Mouse (Mus musculus): ENCODE measurements around the gene Tjap1.

Gene Tjap1

GRCm38 (mm10) chr17:46252571-46253451 lies 30.0 kb downstream of the Tjap1 start:
- no peak for DNase-seq (ENCODE audit: low spot score)

- no peak for DNase-seq (ENCODE audit: low spot score)
Observed at GRCm38 (mm10) chr17:46251174-46251573, 31.7 kb downstream of the Tjap1 start.

- no peak for DNase-seq (ENCODE audit: low spot score)
Observed at GRCm38 (mm10) chr17:46248189-46248522, 34.7 kb downstream of the Tjap1 start.

GRCm38 (mm10) chr17:46247512-46248188 lies 35.2 kb downstream of the Tjap1 start, which contains the start of the genes Polr1c and Yipf3:
Gene Polr1c, minus strand, starts transcription at chr17:46248054.
Gene Yipf3, plus strand, starts transcription at chr17:46248080.
- DNase-seq (ENCODE audit: low spot score) = peak; percentile 92

GRCm38 (mm10) chr17:46244579-46244978 lies 38.2 kb downstream of the Tjap1 start:
- DNase-seq (ENCODE audit: low spot score) = peak; percentile 42

- DNase-seq (ENCODE audit: low spot score) = no peak
Observed at GRCm38 (mm10) chr17:46243624-46244023, 39.2 kb downstream of the Tjap1 start.

- DNase-seq (ENCODE audit: low spot score) = no peak
Observed at GRCm38 (mm10) chr17:46242993-46243392, 39.8 kb downstream of the Tjap1 start.

GRCm38 (mm10) chr17:46242274-46242673 lies 40.6 kb downstream of the Tjap1 start:
- DNase-seq (ENCODE audit: low spot score) = no peak

GRCm38 (mm10) chr17:46241471-46241870 lies 41.4 kb downstream of the Tjap1 start:
- no peak for DNase-seq (ENCODE audit: low spot score)

GRCm38 (mm10) chr17:46239516-46240114 lies 43.2 kb downstream of the Tjap1 start:
- no peak for DNase-seq (ENCODE audit: low spot score)

- no peak for DNase-seq (ENCODE audit: low spot score)
Observed at GRCm38 (mm10) chr17:46237480-46237879, 45.3 kb downstream of the Tjap1 start.

GRCm38 (mm10) chr17:46237079-46237478 lies 45.7 kb downstream of the Tjap1 start:
- no peak for DNase-seq (ENCODE audit: low spot score)

- no peak for DNase-seq (ENCODE audit: low spot score)
Observed at GRCm38 (mm10) chr17:46236067-46236466, 46.8 kb downstream of the Tjap1 start.

GRCm38 (mm10) chr17:46227576-46227975 lies 55.2 kb downstream of the Tjap1 start:
- DNase-seq (ENCODE audit: low spot score) = no peak

GRCm38 (mm10) chr17:46221601-46222000 lies 61.2 kb downstream of the Tjap1 start:
- no peak for DNase-seq (ENCODE audit: low spot score)

GRCm38 (mm10) chr17:46210550-46210949 lies 72.3 kb downstream of the Tjap1 start:
- no peak for DNase-seq (ENCODE audit: low spot score)

Data from ovary, postnatal 36 days (tissue).